Mouse (Mus musculus): ENCODE results near the gene Zmynd11. TPM values are rescaled to one million over a fixed set of nuclear protein-coding genes. Genes with fewer than 3 reads are reported as not detected.
A peak's percentile ranks its signal among the peaks of the same experiment; 100 is the strongest.

Gene Zmynd11
- 103 and 104 TPM in 2 replicates for polyA plus RNA-seq (2016; fragmentation: Nextera tagmentation; extraction: Ambion mirVana)

- H3K27ac ChIP-seq = peak within 1 kb of the TSS; percentile 100
- H3K36me3 ChIP-seq (replicated peaks) = no peaks in the 10 kb centered on the region
- under 1% methylated on average over 98 of the region's 98 CpGs for WGBS
- peak; percentile 69 for DNase-seq (ENCODE audit: extremely low spot score, low spot score)
- H3K4me1 ChIP-seq = peaks cover 57% of the 10 kb centered on the region
- peak within 1 kb of the TSS; percentile 82 for H3K4me3 ChIP-seq
- no peaks in the 10 kb centered on the region for H3K9me3 ChIP-seq
- no peaks in the 10 kb centered on the region for H3K27me3 ChIP-seq (ENCODE audit: poor library complexity, severe bottlenecking)
Measured at GRCm38 (mm10) chr13:9764646-9765536, at the start of gene Zmynd11. Zmynd11 (minus strand) TSS chr13:9765330.

GRCm38 (mm10) chr13:9795889-9796631 lies 30.9 kb upstream of the Zmynd11 start:
- Histone ChIP-seq H3K4me1 (peaks cover 27% of the 10 kb centered on the region), H3K27me3 (ENCODE audit: poor library complexity, severe bottlenecking) (no peaks in the 10 kb centered on the region), H3K36me3 (replicated peaks) (no peaks in the 10 kb centered on the region), H3K4me3 (peak overlapping the region; percentile 49), H3K9me3 (no peaks in the 10 kb centered on the region), H3K27ac (peak overlapping the region; percentile 81)
- WGBS = 3% methylated on average over 12 of the region's 12 CpGs
- DNase-seq (ENCODE audit: extremely low spot score, low spot score) = peak; percentile 57

GRCm38 (mm10) chr13:9786050-9786449 lies 20.9 kb upstream of the Zmynd11 start:
- DNase-seq (ENCODE audit: extremely low spot score, low spot score) = no peak
- Histone ChIP-seq H3K4me1 (no peaks in the 10 kb centered on the region), H3K27ac (no peak overlapping the region), H3K9me3 (no peaks in the 10 kb centered on the region), H3K27me3 (ENCODE audit: poor library complexity, severe bottlenecking) (no peaks in the 10 kb centered on the region), H3K4me3 (no peak overlapping the region), H3K36me3 (replicated peaks) (no peaks in the 10 kb centered on the region)
- 72% methylated on average over 3 of the region's 3 CpGs for WGBS

- 86% methylated on average over 3 of the region's 3 CpGs for WGBS
- Histone ChIP-seq H3K36me3 (replicated peaks) (no peaks in the 10 kb centered on the region), H3K4me3 (no peak overlapping the region), H3K4me1 (no peaks in the 10 kb centered on the region), H3K9me3 (no peaks in the 10 kb centered on the region), H3K27ac (no peak overlapping the region), H3K27me3 (ENCODE audit: poor library complexity, severe bottlenecking) (no peaks in the 10 kb centered on the region)
- no peak for DNase-seq (ENCODE audit: extremely low spot score, low spot score)
Measured at GRCm38 (mm10) chr13:9783717-9784116, 18.6 kb upstream of the Zmynd11 start.

GRCm38 (mm10) chr13:9775901-9776300 lies 10.8 kb upstream of the Zmynd11 start:
- WGBS = 68% methylated on average over 5 of the region's 5 CpGs
- no peak overlapping the region for H3K4me3 ChIP-seq
- no peak for DNase-seq (ENCODE audit: extremely low spot score, low spot score)
- no peaks in the 10 kb centered on the region for H3K36me3 ChIP-seq (replicated peaks)
- no peaks in the 10 kb centered on the region for H3K9me3 ChIP-seq
- no peaks in the 10 kb centered on the region for H3K27me3 ChIP-seq (ENCODE audit: poor library complexity, severe bottlenecking)
- no peak overlapping the region for H3K27ac ChIP-seq
- no peaks in the 10 kb centered on the region for H3K4me1 ChIP-seq

GRCm38 (mm10) chr13:9774077-9774476 lies 8.9 kb upstream of the Zmynd11 start:
- no peaks in the 10 kb centered on the region for H3K36me3 ChIP-seq (replicated peaks)
- H3K9me3 ChIP-seq = no peaks in the 10 kb centered on the region
- H3K4me1 ChIP-seq = peaks cover 8% of the 10 kb centered on the region
- no peak for DNase-seq (ENCODE audit: extremely low spot score, low spot score)
- no peak overlapping the region for H3K27ac ChIP-seq
- no peak overlapping the region for H3K4me3 ChIP-seq
- H3K27me3 ChIP-seq (ENCODE audit: poor library complexity, severe bottlenecking) = no peaks in the 10 kb centered on the region

GRCm38 (mm10) chr13:9767279-9767678 lies 2.1 kb upstream of the Zmynd11 start:
- no peaks in the 10 kb centered on the region for H3K9me3 ChIP-seq
- no peak overlapping the region for H3K4me3 ChIP-seq
- no peaks in the 10 kb centered on the region for H3K36me3 ChIP-seq (replicated peaks)
- DNase-seq (ENCODE audit: extremely low spot score, low spot score) = no peak
- 59% methylated on average over 5 of the region's 5 CpGs for WGBS
- no peak overlapping the region for H3K27ac ChIP-seq
- no peaks in the 10 kb centered on the region for H3K27me3 ChIP-seq (ENCODE audit: poor library complexity, severe bottlenecking)
- peaks cover 41% of the 10 kb centered on the region for H3K4me1 ChIP-seq

GRCm38 (mm10) chr13:9766497-9766896 lies 1.4 kb upstream of the Zmynd11 start:
- peaks cover 48% of the 10 kb centered on the region for H3K4me1 ChIP-seq
- H3K27ac ChIP-seq = 0 out of 2 replicates have a peak overlapping the region, but pooled peaks have one; percentile 100
- H3K9me3 ChIP-seq = no peaks in the 10 kb centered on the region
- H3K36me3 ChIP-seq (replicated peaks) = no peaks in the 10 kb centered on the region
- H3K4me3 ChIP-seq = no peak overlapping the region
- WGBS = 76% methylated on average over 1 of the region's 1 CpGs
- no peaks in the 10 kb centered on the region for H3K27me3 ChIP-seq (ENCODE audit: poor library complexity, severe bottlenecking)
- DNase-seq (ENCODE audit: extremely low spot score, low spot score) = no peak

- Histone ChIP-seq H3K27ac (peak overlapping the region; percentile 100), H3K36me3 (replicated peaks) (no peaks in the 10 kb centered on the region), H3K4me3 (peak overlapping the region; percentile 82), H3K4me1 (peaks cover 57% of the 10 kb centered on the region), H3K27me3 (ENCODE audit: poor library complexity, severe bottlenecking) (no peaks in the 10 kb centered on the region), H3K9me3 (no peaks in the 10 kb centered on the region)
- no peak for DNase-seq (ENCODE audit: extremely low spot score, low spot score)
- 14% methylated on average over 4 of the region's 4 CpGs for WGBS
Measured at GRCm38 (mm10) chr13:9765537-9765851, 364 bp upstream of the Zmynd11 start.

GRCm38 (mm10) chr13:9763828-9764645 lies 1.1 kb downstream of the Zmynd11 start:
- Histone ChIP-seq H3K27ac (peak overlapping the region; percentile 100), H3K27me3 (ENCODE audit: poor library complexity, severe bottlenecking) (no peaks in the 10 kb centered on the region), H3K4me3 (peak overlapping the region; percentile 82), H3K4me1 (peaks cover 65% of the 10 kb centered on the region), H3K36me3 (replicated peaks) (no peaks in the 10 kb centered on the region), H3K9me3 (no peaks in the 10 kb centered on the region)
- under 1% methylated on average over 73 of the region's 111 CpGs for WGBS
- DNase-seq (ENCODE audit: extremely low spot score, low spot score) = peak; percentile 66

GRCm38 (mm10) chr13:9763100-9763827 lies 1.9 kb downstream of the Zmynd11 start:
- Histone ChIP-seq H3K4me3 (peak overlapping the region; percentile 82), H3K9me3 (no peaks in the 10 kb centered on the region), H3K4me1 (peaks cover 73% of the 10 kb centered on the region), H3K36me3 (replicated peaks) (no peaks in the 10 kb centered on the region), H3K27me3 (ENCODE audit: poor library complexity, severe bottlenecking) (no peaks in the 10 kb centered on the region), H3K27ac (peak overlapping the region; percentile 100)
- DNase-seq (ENCODE audit: extremely low spot score, low spot score) = no peak
- WGBS = 7% methylated on average over 21 of the region's 21 CpGs

- Histone ChIP-seq H3K4me1 (peaks cover 59% of the 10 kb centered on the region), H3K27me3 (ENCODE audit: poor library complexity, severe bottlenecking) (no peaks in the 10 kb centered on the region), H3K27ac (no peak overlapping the region), H3K9me3 (no peaks in the 10 kb centered on the region), H3K36me3 (replicated peaks) (no peaks in the 10 kb centered on the region), H3K4me3 (no peak overlapping the region)
- WGBS = 66% methylated on average over 6 of the region's 6 CpGs
- DNase-seq (ENCODE audit: extremely low spot score, low spot score) = no peak
Measured at GRCm38 (mm10) chr13:9760057-9760456, 5.1 kb downstream of the Zmynd11 start.

All from forebrain, embryonic 10.5 days (tissue).